Mouse (Mus musculus) effector memory CD4-positive, alpha-beta T cell, adult 5 months (primary cell): Measurements from ENCODE around the gene Tvp23a. TPM values are rescaled to one million over a fixed set of nuclear protein-coding genes. Genes with fewer than 3 reads are reported as not detected.

Experiments used
- polyA plus RNA-seq: library from polyadenylated mRNA; unstranded; fragments of 100-300 nt; shearing (Covaris generic); gene quantifications from one replicate; pipeline ENCODE4 v1.2.1, GENCODE M21; 2017

Gene Tvp23a
- polyA plus RNA-seq, result 4.1 TPM

DNA sequence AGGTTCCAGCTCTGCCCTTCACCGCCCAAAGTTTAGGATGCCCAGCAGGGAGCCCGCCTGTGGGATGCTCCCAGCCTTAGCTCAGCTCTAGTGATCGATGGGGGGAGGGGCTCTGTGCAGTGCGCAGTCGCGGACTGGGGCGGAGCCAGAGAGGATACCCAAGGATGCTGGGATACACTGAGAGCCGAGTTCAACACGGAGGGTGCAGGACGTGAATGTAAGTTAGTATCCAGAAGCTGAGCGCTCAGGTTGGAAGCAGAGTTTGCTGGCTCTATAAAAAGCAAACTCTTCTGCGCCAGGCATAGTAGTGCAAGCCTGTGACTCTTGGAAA lies at the start of gene Tvp23a:
Gene Tvp23a, minus strand, starts transcription at position 99 of the 331 bp plus-strand sequence.

DNA sequence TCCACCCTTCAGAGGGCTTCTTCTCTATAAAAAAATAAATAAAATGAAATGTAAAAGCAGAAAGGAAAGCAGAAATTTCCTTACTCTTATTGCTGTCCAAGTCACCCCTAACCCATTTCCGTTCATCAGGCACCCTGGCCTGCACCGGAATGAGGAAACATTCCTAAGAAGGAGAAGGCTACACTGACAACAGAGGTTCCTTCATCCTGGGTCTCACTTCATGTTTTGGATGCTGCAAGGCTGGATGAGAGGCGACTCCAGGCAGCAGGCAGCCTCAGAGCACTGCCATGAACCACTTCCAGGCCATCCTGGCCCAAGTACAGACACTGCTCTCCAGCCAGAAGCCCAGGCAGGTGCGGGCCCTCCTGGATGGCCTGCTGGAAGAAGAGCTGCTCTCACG lies 32.7 kb upstream of the Tvp23a start, which contains the start of gene Ciita:
Gene Ciita, plus strand, starts transcription at position 203 of the 400 bp plus-strand sequence.

DNA sequence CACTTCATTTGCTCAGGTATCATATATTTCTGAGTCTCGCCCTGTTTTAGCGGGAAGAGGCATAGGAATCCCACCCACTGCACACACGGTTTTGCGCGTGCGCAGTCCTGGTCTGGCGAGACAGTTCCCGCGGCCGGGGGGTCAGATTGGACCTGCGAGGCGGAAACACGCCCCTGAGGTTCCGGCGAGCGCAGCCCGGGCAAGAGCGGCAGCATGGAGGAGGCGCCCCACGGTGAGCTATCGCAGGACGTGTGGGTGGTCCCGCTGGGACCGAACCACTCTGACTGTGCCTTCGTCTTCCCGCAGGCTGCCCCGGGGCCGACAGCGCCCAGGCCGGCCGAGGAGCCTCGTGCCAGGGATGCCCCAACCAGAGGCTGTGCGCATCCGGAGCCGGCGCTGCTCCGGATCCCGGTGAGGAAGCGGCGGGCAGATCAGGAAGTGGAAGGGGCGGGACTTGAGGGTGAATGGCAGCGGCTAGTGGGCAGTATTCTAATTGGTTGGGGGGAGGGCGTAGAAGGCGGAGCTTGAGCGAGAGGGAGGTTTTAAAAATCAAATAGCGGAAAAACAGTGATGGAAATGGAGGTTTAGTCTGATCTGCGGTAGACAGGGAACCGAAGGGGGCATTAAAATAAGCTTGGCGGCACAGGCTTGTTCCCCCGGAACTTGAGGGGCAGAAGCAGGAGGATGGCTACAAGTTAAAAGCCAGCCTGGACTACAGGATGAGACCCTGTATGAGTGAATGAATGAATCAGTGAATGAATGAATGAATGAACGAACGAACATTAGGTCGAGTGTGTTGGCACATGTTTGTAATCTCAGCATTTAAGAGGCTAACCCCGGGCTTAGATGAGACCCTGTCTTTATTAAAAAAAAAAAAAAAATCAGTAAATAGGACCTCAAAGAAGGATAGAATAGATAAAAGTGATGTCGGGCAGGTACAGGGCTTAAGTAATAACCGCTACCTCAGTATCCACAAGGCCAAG lies 35.1 kb downstream of the Tvp23a start, which contains the start of gene Nubp1:
Gene Nubp1, plus strand, starts transcription at position 185 of the 983 bp plus-strand sequence.

DNA sequence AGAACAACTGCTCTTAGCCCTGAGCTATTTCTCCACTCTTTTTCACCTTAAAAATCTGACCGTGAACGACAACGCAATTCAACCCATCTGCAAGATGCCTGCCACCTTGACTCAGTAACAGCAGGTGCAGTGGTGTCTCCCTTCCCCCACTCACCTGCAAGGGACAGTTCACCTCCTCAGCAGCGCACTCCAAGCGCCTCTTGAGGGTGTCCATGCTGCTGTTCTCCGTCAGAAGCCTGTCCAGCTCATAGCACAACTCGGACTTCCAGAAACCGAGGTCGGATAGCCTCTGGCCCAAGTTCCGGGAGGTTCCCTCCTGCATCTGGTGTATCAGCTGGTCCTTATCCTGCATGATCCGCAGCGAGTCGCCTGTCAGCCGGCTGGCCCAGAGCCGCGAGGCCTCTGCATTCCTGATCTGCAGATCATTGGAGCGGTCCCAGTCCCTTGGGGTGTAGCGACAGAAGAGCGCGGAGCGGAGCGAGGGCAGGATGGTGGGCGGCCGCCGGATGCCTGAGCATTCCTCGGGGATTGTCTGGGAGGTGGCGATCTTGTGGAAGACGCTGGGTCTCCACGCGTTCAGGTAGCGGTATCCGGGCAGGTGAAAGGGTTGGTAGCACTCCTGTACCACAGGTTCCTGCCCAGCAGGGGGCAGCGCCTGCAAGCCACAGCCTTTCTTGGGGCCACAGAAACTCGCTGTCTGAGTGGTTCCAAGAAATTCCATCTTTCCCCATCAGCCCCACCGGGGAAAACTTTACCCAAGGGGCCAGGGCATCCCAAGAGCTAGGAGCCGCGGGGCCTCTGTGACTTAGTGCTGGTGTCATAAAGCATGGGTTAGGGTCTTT lies 52.2 kb downstream of the Tvp23a start, which contains the start of gene Tekt5:
Gene Tekt5, minus strand, starts transcription at position 792 of the 842 bp plus-strand sequence.

Other genes with a start within 250 kb of the Tvp23a start
- gene Emp2, start 133.4 kb downstream of the Tvp23a start, polyA plus RNA-seq, result not detected
- gene Tekt5, start 51.9 kb downstream of the Tvp23a start, polyA plus RNA-seq, result not detected
- 67.8 TPM for gene Nubp1, start 35.4 kb downstream of the Tvp23a start, polyA plus RNA-seq
- gene Ciita, start 32.7 kb upstream of the Tvp23a start, polyA plus RNA-seq, result 0.10 TPM
- gene Dexi, start 95.7 kb upstream of the Tvp23a start, polyA plus RNA-seq, result 13.6 TPM
- 19.5 TPM for gene Clec16a, start 98.0 kb upstream of the Tvp23a start, polyA plus RNA-seq